10 mouse cellular contexts compared by ENCODE assay signal in genomic region chr16:23550346-23550980, GRCm38 (mm10). TPM values are rescaled to one million over a fixed set of nuclear protein-coding genes. Genes with fewer than 3 reads are reported as not detected.
DNase-seq lines count a peak whose midpoint lies in the region; ATAC-seq and TF ChIP-seq lines count a peak whose summit lies in the region.
"Had no signal": no experiment of that assay in that cellular context is flagged by ENCODE, and none has a peak within 500 bp of the region (broad histone marks: within the 10 kb centered on the region; RNA-seq: fewer than 3 reads in every experiment).

No protein-coding gene starts in this region.

- no peaks in the 10 kb centered on the region for H3K4me1 ChIP-seq in liver, adult 2 months (ENCODE audit: control insufficient read depth, insufficient read depth, low read length)
- H3K4me1 ChIP-seq in liver, embryonic 11.5 days (replicated peaks; ENCODE audit: control insufficient read depth, insufficient read depth, low read length) = no peaks in the 10 kb centered on the region
- no peaks in the 10 kb centered on the region for H3K4me1 ChIP-seq in forebrain, embryonic 15.5 days
- H3K4me1 ChIP-seq in limb, embryonic 10.5 days = no peaks in the 10 kb centered on the region
- H3K4me1 ChIP-seq: megakaryocyte, embryonic 14.5 days had no signal

- no peak overlapping the region for H3K9ac ChIP-seq in liver, adult 2 months (ENCODE audit: low read depth, low read length)
- no peak overlapping the region for H3K9ac ChIP-seq in liver, embryonic 11.5 days (ENCODE audit: low read depth, low read length)
- H3K9ac ChIP-seq in forebrain, embryonic 15.5 days (replicated peaks) = no peak overlapping the region
- H3K9ac ChIP-seq: embryonic facial prominence, embryonic 13.5 days had no signal

- WGBS in liver, adult 2 months = 54% methylated on average over 8 of the region's 8 CpGs
- 41% methylated on average over 8 of the region's 8 CpGs for WGBS in liver, embryonic 11.5 days
- 46% methylated on average over 8 of the region's 8 CpGs for whole genome bisulfite sequencing in forebrain, embryonic 15.5 days
- WGBS in limb, embryonic 10.5 days = 52% methylated on average over 8 of the region's 8 CpGs

- no peaks in the 10 kb centered on the region for H3K9me3 ChIP-seq in liver, embryonic 11.5 days (ENCODE audit: control insufficient read depth, low read length)
- no peaks in the 10 kb centered on the region for H3K9me3 ChIP-seq in forebrain, embryonic 15.5 days
- H3K9me3 ChIP-seq in limb, embryonic 10.5 days (replicated peaks) = no peaks in the 10 kb centered on the region
- H3K9me3 ChIP-seq: embryonic facial prominence, embryonic 13.5 days; megakaryocyte, embryonic 14.5 days had no signal

- DNase-seq in liver, adult 2 months (ENCODE audit: extremely low read depth, low read depth, low spot score) = peak; percentile 47
- no peak for DNase-seq in liver, embryonic 11.5 days (ENCODE audit: low spot score)
- DNase-seq in c-Kit-positive CD71-positive TER-119-negative erythroid progenitor cells, embryonic 14.5 days (ENCODE audit: low read depth) = peak; percentile 24
- DNase-seq in induced T-regulatory cell, adult 2 months (ENCODE audit: low read depth) = peak; percentile 69
- peak; percentile 47 for DNase-seq in limb, embryonic 10.5 days (ENCODE audit: low spot score)
- peak; percentile 74 for DNase-seq in naive thymus-derived CD4-positive, alpha-beta T cell, adult 2 months (ENCODE audit: low read depth)
- DNase-seq in spleen, postnatal 36 days (ENCODE audit: low spot score in 2 of 2) = peak; percentile 40 to 58

- no peak overlapping the region for H3K4me2 ChIP-seq in liver, embryonic 11.5 days
- no peak overlapping the region for H3K4me2 ChIP-seq in forebrain, embryonic 15.5 days (replicated peaks)
- H3K4me2 ChIP-seq: embryonic facial prominence, embryonic 13.5 days had no signal

- no peak overlapping the region for H3K27ac ChIP-seq in liver, adult 2 months (replicated peaks; ENCODE audit: insufficient read depth, low read depth, low read length)
- no peak overlapping the region for H3K27ac ChIP-seq in liver, embryonic 11.5 days (ENCODE audit: low read depth, low read length)
- no peak overlapping the region for H3K27ac ChIP-seq in forebrain, embryonic 15.5 days (replicated peaks)
- no peak overlapping the region for H3K27ac ChIP-seq in limb, embryonic 10.5 days
- H3K27ac ChIP-seq: embryonic facial prominence, embryonic 13.5 days had no signal

- no peak overlapping the region for H3K4me3 ChIP-seq in liver, adult 2 months (ENCODE audit: insufficient read depth, low read depth, low read length)
- H3K4me3 ChIP-seq in liver, embryonic 11.5 days (ENCODE audit: low read depth, low read length) = no peak overlapping the region
- no peak overlapping the region for H3K4me3 ChIP-seq in forebrain, embryonic 15.5 days
- no peak overlapping the region for H3K4me3 ChIP-seq in limb, embryonic 10.5 days
- H3K4me3 ChIP-seq: embryonic facial prominence, embryonic 13.5 days; megakaryocyte, embryonic 14.5 days had no signal

- H3K27me3 ChIP-seq in liver, adult 2 months (ENCODE audit: control insufficient read depth, insufficient read depth, low read length) = no peaks in the 10 kb centered on the region
- H3K27me3 ChIP-seq in liver, embryonic 11.5 days (replicated peaks; ENCODE audit: control insufficient read depth, insufficient read depth, low read length) = no peaks in the 10 kb centered on the region
- H3K27me3 ChIP-seq in forebrain, embryonic 15.5 days = no peaks in the 10 kb centered on the region
- no peaks in the 10 kb centered on the region for H3K27me3 ChIP-seq in limb, embryonic 10.5 days (ENCODE audit: low read depth, poor library complexity, severe bottlenecking)

- H3K79me2 ChIP-seq in liver, adult 2 months (ENCODE audit: control insufficient read depth, insufficient read depth, low read length) = no peaks in the 10 kb centered on the region; the same call in 1 of the 2 replicates

- no peak for ATAC-seq in liver, embryonic 11.5 days (replicated peaks; ENCODE audit: low FRiP score)
- ATAC-seq in forebrain, embryonic 15.5 days (replicated peaks) = peak; percentile 84

- H3K36me3 ChIP-seq in liver, adult 2 months (ENCODE audit: control insufficient read depth, insufficient read depth, low read length) = peaks cover 4% of the 10 kb centered on the region; the same call in 1 of the 2 replicates
- H3K36me3 ChIP-seq in liver, embryonic 11.5 days (ENCODE audit: control insufficient read depth, insufficient read depth, low read length) = no peaks in the 10 kb centered on the region
- H3K36me3 ChIP-seq in forebrain, embryonic 15.5 days = no peaks in the 10 kb centered on the region
- H3K36me3 ChIP-seq in limb, embryonic 10.5 days = no peaks in the 10 kb centered on the region
- H3K36me3 ChIP-seq: embryonic facial prominence, embryonic 13.5 days had no signal

- TF ChIP-seq CTCF in liver, adult 2 months (IDR thresholded peaks at IDR 0.05; ENCODE audit: low read depth, low read length) = peak; percentile 84

- no peak for TF ChIP-seq POLR2A in liver, adult 2 months (IDR thresholded peaks at IDR 0.05; ENCODE audit: extremely low read depth, insufficient read depth, low read length)

RNA-seq across cellular contexts. Expression of gene Masp1, which starts 29.8 kb away (rescaled TPM):
- 71.1 and 83.3 TPM in 2 replicates for total RNA-seq in liver, adult 2 months (2014; rRNA removed)
- polyA plus RNA-seq in liver, adult 2 months (2012; rRNA removed) = 53.7 and 61.3 TPM in 2 replicates
- polyA plus RNA-seq in liver, embryonic 11.5 days (2014; fragmentation: Nextera tagmentation; extraction: Ambion mirVana) = 21.6 and 23.1 TPM in 2 replicates
- 50.5 and 54.1 TPM in 2 replicates for polyA plus RNA-seq in forebrain, embryonic 15.5 days (2015; fragmentation: Nextera tagmentation; extraction: Ambion mirVana)
- polyA plus RNA-seq in limb, embryonic 10.5 days (2016; fragmentation: Nextera tagmentation; extraction: Ambion mirVana) = 3.7 and 3.8 TPM in 2 replicates

RNA-seq across cellular contexts. Expression of gene Rtp4, which starts 30.4 kb away (rescaled TPM):
- 11.3 and 16.9 TPM in 2 replicates for total RNA-seq in liver, adult 2 months (2014; rRNA removed)
- polyA plus RNA-seq in liver, adult 2 months (2012; rRNA removed) = 14.2 and 25.2 TPM in 2 replicates
- 4.2 and 4.6 TPM in 2 replicates for polyA plus RNA-seq in liver, embryonic 11.5 days (2014; fragmentation: Nextera tagmentation; extraction: Ambion mirVana)
- polyA plus RNA-seq in forebrain, embryonic 15.5 days (2015; fragmentation: Nextera tagmentation; extraction: Ambion mirVana) = 3.8 and 5.5 TPM in 2 replicates
- 0.85 and 0.98 TPM in 2 replicates for polyA plus RNA-seq in limb, embryonic 10.5 days (2016; fragmentation: Nextera tagmentation; extraction: Ambion mirVana)
